Mouse (Mus musculus): ENCODE results near the gene Tnfrsf26. TPM values are rescaled to one million over a fixed set of nuclear protein-coding genes. Genes with fewer than 3 reads are reported as not detected.

Gene Tnfrsf26
- polyA plus RNA-seq, 1 experiment: 1.4 TPM

GRCm38 (mm10) chr7:143575751-143576150, 52.8 kb downstream of the Tnfrsf26 start:
- Histone ChIP-seq H3K36me3 (ENCODE audit: control insufficient read depth, insufficient read depth, low read length) (no peaks in the 10 kb centered on the region; the same call in 1 of the 2 replicates), H3K27ac (ENCODE audit: insufficient read depth, low read depth, low read length) (no peak overlapping the region), H3K4me3 (ENCODE audit: insufficient read depth, low read depth, low read length) (no peak overlapping the region), H3K27me3 (replicated peaks; ENCODE audit: control insufficient read depth, insufficient read depth, low read length) (no peaks in the 10 kb centered on the region), H3K4me1 (ENCODE audit: control insufficient read depth, insufficient read depth, low read length) (no peaks in the 10 kb centered on the region)
- peak; percentile 54 for DNase-seq
- 89% methylated on average over 11 of the region's 11 CpGs for WGBS
- TF ChIP-seq POLR2A (IDR thresholded peaks at IDR 0.05; ENCODE audit: low read depth, low read length) (no peak), CTCF (conservative IDR thresholded peaks at IDR 0.05; ENCODE audit: insufficient read depth, insufficient read length, low read depth, low read length) (no peak)

DNA sequence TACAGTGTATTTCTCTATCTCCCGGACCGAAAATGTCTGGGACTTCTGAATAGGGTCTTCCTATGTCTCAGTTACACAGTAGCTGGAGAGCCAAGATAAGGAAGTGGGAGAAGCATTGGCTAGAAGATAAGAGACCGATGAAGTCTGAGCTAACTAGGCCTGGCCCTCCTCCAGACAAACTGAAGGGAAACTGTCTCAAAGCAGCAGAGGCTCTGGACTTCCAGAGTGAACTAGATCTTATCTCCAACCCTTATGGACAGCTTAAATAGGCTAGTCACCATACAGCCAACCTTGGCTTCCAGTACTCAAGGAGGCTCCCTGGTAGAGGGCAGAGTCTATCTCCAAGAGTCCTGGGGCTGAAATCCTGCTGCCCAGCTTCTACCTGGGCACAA, 62.9 kb downstream of the Tnfrsf26 start:
- DNase-seq: no peak
- 88% methylated on average over 3 of the region's 3 CpGs for WGBS
- Histone ChIP-seq H3K4me1 (ENCODE audit: control insufficient read depth, insufficient read depth, low read length) (no peaks in the 10 kb centered on the region), H3K27me3 (replicated peaks; ENCODE audit: control insufficient read depth, insufficient read depth, low read length) (no peaks in the 10 kb centered on the region), H3K27ac (ENCODE audit: insufficient read depth, low read depth, low read length) (no peak overlapping the region), H3K36me3 (ENCODE audit: control insufficient read depth, insufficient read depth, low read length) (peaks cover 2% of the 10 kb centered on the region; the same call in 1 of the 2 replicates), H3K4me3 (ENCODE audit: insufficient read depth, low read depth, low read length) (no peak overlapping the region)
- TF ChIP-seq CTCF (conservative IDR thresholded peaks at IDR 0.05; ENCODE audit: insufficient read depth, insufficient read length, low read depth, low read length) (no peak), POLR2A (IDR thresholded peaks at IDR 0.05; ENCODE audit: low read depth, low read length) (no peak)

DNA sequence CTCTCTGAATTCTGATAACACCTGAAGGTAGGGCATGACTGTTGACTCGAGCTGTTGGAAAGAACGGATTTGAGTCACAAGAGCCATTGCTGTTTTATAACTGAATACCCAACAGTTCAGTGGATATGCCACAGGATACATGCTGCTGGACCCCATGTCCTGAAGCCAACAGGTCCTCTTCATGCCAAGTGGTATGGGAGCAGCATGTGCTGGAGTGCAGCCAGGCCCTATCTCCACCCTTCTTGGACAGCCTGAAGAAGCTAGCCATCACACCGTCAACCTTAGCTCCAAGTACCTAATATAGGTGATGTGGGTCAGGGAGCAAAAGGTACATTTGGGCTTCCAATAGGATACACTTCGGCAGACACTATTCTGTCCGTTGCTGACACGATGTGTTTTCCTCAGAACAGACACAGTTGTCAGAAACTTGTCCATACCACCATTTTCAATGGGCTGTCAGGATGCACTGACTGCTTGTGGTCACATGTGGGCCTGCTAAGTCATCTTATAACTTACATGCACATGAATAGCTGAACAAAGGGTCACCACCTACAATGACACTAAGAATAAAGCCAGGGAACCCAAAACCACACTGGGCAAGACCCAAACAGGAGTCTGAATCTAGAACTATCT, 63.4 kb downstream of the Tnfrsf26 start:
- Histone ChIP-seq H3K27me3 (replicated peaks; ENCODE audit: control insufficient read depth, insufficient read depth, low read length) (no peaks in the 10 kb centered on the region), H3K36me3 (ENCODE audit: control insufficient read depth, insufficient read depth, low read length) (peaks cover 2% of the 10 kb centered on the region), H3K27ac (ENCODE audit: insufficient read depth, low read depth, low read length) (no peak overlapping the region), H3K4me1 (ENCODE audit: control insufficient read depth, insufficient read depth, low read length) (no peaks in the 10 kb centered on the region), H3K4me3 (ENCODE audit: insufficient read depth, low read depth, low read length) (no peak overlapping the region)
- DNase-seq: no peak
- 97% methylated on average over 6 of the region's 6 CpGs for WGBS
- TF ChIP-seq POLR2A (IDR thresholded peaks at IDR 0.05; ENCODE audit: low read depth, low read length): no peak
- no peak for TF ChIP-seq CTCF (conservative IDR thresholded peaks at IDR 0.05; ENCODE audit: insufficient read depth, insufficient read length, low read depth, low read length)

GRCm38 (mm10) chr7:143563787-143564186, 64.7 kb downstream of the Tnfrsf26 start:
- Histone ChIP-seq H3K27ac (ENCODE audit: insufficient read depth, low read depth, low read length) (no peak overlapping the region), H3K4me1 (ENCODE audit: control insufficient read depth, insufficient read depth, low read length) (no peaks in the 10 kb centered on the region), H3K36me3 (ENCODE audit: control insufficient read depth, insufficient read depth, low read length) (peaks cover 2% of the 10 kb centered on the region), H3K4me3 (ENCODE audit: insufficient read depth, low read depth, low read length) (no peak overlapping the region), H3K27me3 (replicated peaks; ENCODE audit: control insufficient read depth, insufficient read depth, low read length) (no peaks in the 10 kb centered on the region)
- TF ChIP-seq CTCF (conservative IDR thresholded peaks at IDR 0.05; ENCODE audit: insufficient read depth, insufficient read length, low read depth, low read length): no peak
- TF ChIP-seq POLR2A (IDR thresholded peaks at IDR 0.05; ENCODE audit: low read depth, low read length): no peak
- DNase-seq: no peak
- WGBS: 93% methylated on average over 5 of the region's 5 CpGs

Other genes with a start within 250 kb of the Tnfrsf26 start
- gene Cdkn1c, start 167.7 kb downstream of the Tnfrsf26 start, polyA plus RNA-seq (2012; rRNA removed): 30.8 and 31.0 TPM in 2 replicates
- 1,125 and 1,412 TPM in 2 replicates for gene Slc22a18, start 155.0 kb downstream of the Tnfrsf26 start, polyA plus RNA-seq (2012; rRNA removed)
- gene Phlda2, start 125.6 kb downstream of the Tnfrsf26 start, polyA plus RNA-seq (2012; rRNA removed): 46.6 and 50.2 TPM in 2 replicates
- 60.2 and 68.7 TPM in 2 replicates for gene Nap1l4, start 79.6 kb downstream of the Tnfrsf26 start, polyA plus RNA-seq (2012; rRNA removed)
- 8.9 and 9.6 TPM in 2 replicates for gene Cars, start 28.6 kb downstream of the Tnfrsf26 start, polyA plus RNA-seq (2012; rRNA removed)
- 5.4 and 5.6 TPM in 2 replicates for gene Tnfrsf22, start 20.9 kb upstream of the Tnfrsf26 start, polyA plus RNA-seq (2012; rRNA removed)
- 3.0 and 3.5 TPM in 2 replicates for gene Tnfrsf23, start 57.1 kb upstream of the Tnfrsf26 start, polyA plus RNA-seq (2012; rRNA removed)
- gene Osbpl5, start 128.3 kb upstream of the Tnfrsf26 start, polyA plus RNA-seq (2012; rRNA removed): 75.0 and 77.1 TPM in 2 replicates
- 0.33 and 1.1 TPM in 2 replicates for gene Mrgprg, start 138.3 kb upstream of the Tnfrsf26 start, polyA plus RNA-seq (2012; rRNA removed)
- 2.3 and 2.8 TPM in 2 replicates for gene Mrgpre, start 155.8 kb upstream of the Tnfrsf26 start, polyA plus RNA-seq (2012; rRNA removed)
- 31.3 and 33.4 TPM in 2 replicates for gene Nadsyn1, start 194.1 kb upstream of the Tnfrsf26 start, polyA plus RNA-seq (2012; rRNA removed)
- 51.7 and 81.9 TPM in 2 replicates for gene Dhcr7, start 194.4 kb upstream of the Tnfrsf26 start, polyA plus RNA-seq (2012; rRNA removed)
- gene Gm498, start 238.1 kb upstream of the Tnfrsf26 start, polyA plus RNA-seq (2012; rRNA removed): not detected in 2 replicates

Measured in kidney, adult 2 months (tissue).